Mouse (Mus musculus): ENCODE results near the gene 3425401B19Rik. TPM values are rescaled to one million over a fixed set of nuclear protein-coding genes. Genes with fewer than 3 reads are reported as not detected.

The 3425401B19Rik gene
- total and polyA plus RNA-seq, 3 experiments, result not detected

DNA sequence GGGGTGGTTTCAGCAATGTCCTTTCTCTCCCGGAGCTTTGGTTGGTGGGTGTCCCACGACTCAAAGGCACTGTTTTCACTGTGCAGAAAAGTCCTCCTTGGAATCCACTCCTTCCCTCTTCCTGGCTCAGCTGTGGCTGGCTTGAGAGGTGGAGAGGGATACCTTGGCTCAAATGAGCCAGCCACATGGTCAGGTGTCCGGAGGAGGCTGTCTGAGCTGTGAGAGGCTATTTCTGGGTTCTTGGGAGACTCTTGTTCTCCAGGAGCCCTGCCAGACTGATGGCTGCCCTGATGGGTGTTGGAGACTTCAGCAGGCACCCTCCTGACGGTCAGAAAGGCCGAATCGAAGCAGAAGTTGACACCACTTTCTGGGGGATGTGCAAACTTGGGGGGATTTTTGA is 22.0 kb downstream of the 3425401B19Rik start:
- no peaks in the 10 kb centered on the region for H3K79me2 ChIP-seq (ENCODE audit: control insufficient read depth, insufficient read depth, low read length, poor library complexity)
- no peaks in the 10 kb centered on the region for H3K27me3 ChIP-seq (ENCODE audit: control insufficient read depth in 1 of 2, insufficient read depth in 2 of 2, low read length in 2 of 2)
- no peaks in the 10 kb centered on the region for H3K36me3 ChIP-seq (ENCODE audit: control insufficient read depth in 1 of 2, insufficient read depth in 2 of 2, low read length in 2 of 2)
- no peaks in the 10 kb centered on the region for H3K9me3 ChIP-seq (replicated peaks; ENCODE audit: insufficient read depth, low read length)
- no peak overlapping the region for H3K27ac ChIP-seq (ENCODE audit: control insufficient read depth, low read depth, low read length)
- no peak for TF ChIP-seq TAL1 (IDR thresholded peaks at IDR 0.05; ENCODE audit: low read length)
- no peak for TF ChIP-seq ZNF384 (IDR thresholded peaks at IDR 0.05; ENCODE audit: low read depth, low read length)
- TF ChIP-seq USF1 (IDR thresholded peaks at IDR 0.05; ENCODE audit: low read depth, low read length), result no peak
- no peak for TF ChIP-seq NRF1 (IDR thresholded peaks at IDR 0.05; ENCODE audit: insufficient read depth, low read depth, low read length, poor library complexity, severe bottlenecking)
- TF ChIP-seq MYC (IDR thresholded peaks at IDR 0.05; ENCODE audit: low read depth, low read length), result no peak
- no peak for TF ChIP-seq CHD2 (IDR thresholded peaks at IDR 0.05; ENCODE audit: low read length)
- TF ChIP-seq MAFK (IDR thresholded peaks at IDR 0.05; ENCODE audit: borderline replicate concordance, low read depth, low read length), result no peak
- no peak for TF ChIP-seq KAT2A (conservative IDR thresholded peaks at IDR 0.05; ENCODE audit: low read depth, low read length)
- TF ChIP-seq ELF1 (IDR thresholded peaks at IDR 0.05; ENCODE audit: low read depth, low read length), result no peak
- no peak for TF ChIP-seq UBTF (IDR thresholded peaks at IDR 0.05; ENCODE audit: borderline replicate concordance, insufficient read depth, low read depth, low read length)
- no peak for TF ChIP-seq POLR2A (IDR thresholded peaks at IDR 0.05; ENCODE audit: control insufficient read depth in 1 of 2, insufficient read depth in 1 of 2, low read depth in 1 of 2, low read length in 2 of 2, poor library complexity in 1 of 2)
- TF ChIP-seq GATA1 (IDR thresholded peaks at IDR 0.05; ENCODE audit: low read depth, low read length), result no peak
- no peak for TF ChIP-seq ZC3H11A (IDR thresholded peaks at IDR 0.05; ENCODE audit: low read depth, low read length)
- no peak for TF ChIP-seq SIN3A (IDR thresholded peaks at IDR 0.05; ENCODE audit: low read length)
- TF ChIP-seq TCF12 (IDR thresholded peaks at IDR 0.05; ENCODE audit: low read depth, low read length), result no peak
- no peak for TF ChIP-seq E2F4 (IDR thresholded peaks at IDR 0.05; ENCODE audit: borderline replicate concordance, low read depth, low read length)
- no peak for TF ChIP-seq POLR2AphosphoS2 (IDR thresholded peaks at IDR 0.05; ENCODE audit: low read length)
- H3K4me3 ChIP-seq (ENCODE audit: control insufficient read depth in 1 of 2, insufficient read depth in 1 of 2, low read depth in 2 of 2, low read length in 2 of 2), result no peak overlapping the region
- DNase-seq (ENCODE audit: low read depth, low spot score), result no peak
- H3K4me1 ChIP-seq (ENCODE audit: control insufficient read depth in 1 of 2, insufficient read depth in 2 of 2, low read length in 2 of 2), result no peaks in the 10 kb centered on the region
- no peak overlapping the region for H3K9ac ChIP-seq (ENCODE audit: control insufficient read depth, low read depth, low read length, poor library complexity, severe bottlenecking)

- H3K79me2 ChIP-seq (ENCODE audit: control insufficient read depth, insufficient read depth, low read length, poor library complexity), result no peaks in the 10 kb centered on the region
- no peaks in the 10 kb centered on the region for H3K4me1 ChIP-seq (ENCODE audit: control insufficient read depth in 1 of 2, insufficient read depth in 2 of 2, low read length in 2 of 2)
- H3K4me3 ChIP-seq (ENCODE audit: control insufficient read depth in 1 of 2, insufficient read depth in 1 of 2, low read depth in 2 of 2, low read length in 2 of 2), result no peak overlapping the region
- no peak overlapping the region for H3K27ac ChIP-seq (ENCODE audit: control insufficient read depth, low read depth, low read length)
- H3K36me3 ChIP-seq (ENCODE audit: control insufficient read depth in 1 of 2, insufficient read depth in 2 of 2, low read length in 2 of 2), result no peaks in the 10 kb centered on the region
- no peaks in the 10 kb centered on the region; a peak in 1 of 4 replicates for H3K27me3 ChIP-seq (ENCODE audit: control insufficient read depth in 1 of 2, insufficient read depth in 2 of 2, low read length in 2 of 2)
- H3K9me3 ChIP-seq (replicated peaks; ENCODE audit: insufficient read depth, low read length), result no peaks in the 10 kb centered on the region
- no peak for DNase-seq (ENCODE audit: low read depth, low spot score)
- H3K9ac ChIP-seq (ENCODE audit: control insufficient read depth, low read depth, low read length, poor library complexity, severe bottlenecking), result no peak overlapping the region
- TF ChIP-seq POLR2AphosphoS2 (IDR thresholded peaks at IDR 0.05; ENCODE audit: low read length) (no peak), CHD1 (IDR thresholded peaks at IDR 0.05; ENCODE audit: low read depth, low read length) (no peak), TBP (IDR thresholded peaks at IDR 0.05; ENCODE audit: low read depth, low read length) (no peak), CHD2 (IDR thresholded peaks at IDR 0.05; ENCODE audit: low read length) (no peak), GABPA (IDR thresholded peaks at IDR 0.05; ENCODE audit: low read depth, low read length) (no peak), ZC3H11A (IDR thresholded peaks at IDR 0.05; ENCODE audit: low read depth, low read length) (no peak), EP300 (IDR thresholded peaks at IDR 0.05; ENCODE audit: low read depth in 1 of 2, low read length in 2 of 2) (no peak), KAT2A (conservative IDR thresholded peaks at IDR 0.05; ENCODE audit: low read depth, low read length) (no peak), TAL1 (IDR thresholded peaks at IDR 0.05; ENCODE audit: low read length) (no peak), MAZ (IDR thresholded peaks at IDR 0.05; ENCODE audit: low read depth, low read length) (no peak), ZKSCAN1 (IDR thresholded peaks at IDR 0.05; ENCODE audit: low read depth, low read length) (no peak), ZMIZ1 (IDR thresholded peaks at IDR 0.05; ENCODE audit: low read depth, low read length) (no peak), MYC (IDR thresholded peaks at IDR 0.05; ENCODE audit: low read depth, low read length) (no peak), SIN3A (IDR thresholded peaks at IDR 0.05; ENCODE audit: low read length) (no peak), MEF2A (IDR thresholded peaks at IDR 0.05; ENCODE audit: extremely low read depth, insufficient replicate concordance, low read depth, low read length, poor library complexity, severe bottlenecking) (no peak), MYB (IDR thresholded peaks at IDR 0.05; ENCODE audit: low read depth, low read length) (no peak), GATA1 (IDR thresholded peaks at IDR 0.05; ENCODE audit: low read depth, low read length) (no peak), USF2 (IDR thresholded peaks at IDR 0.05; ENCODE audit: borderline replicate concordance in 1 of 2, insufficient read depth in 1 of 2, low read depth in 1 of 2, low read length in 2 of 2) (no peak), E2F4 (IDR thresholded peaks at IDR 0.05; ENCODE audit: borderline replicate concordance, low read depth, low read length) (no peak)
Measured at GRCm38 (mm10) chr14:32659781-32660180, 25.3 kb downstream of the 3425401B19Rik start.

Data from MEL (cell line).